Mouse (Mus musculus): ENCODE data around the gene Mark3.

DNA sequence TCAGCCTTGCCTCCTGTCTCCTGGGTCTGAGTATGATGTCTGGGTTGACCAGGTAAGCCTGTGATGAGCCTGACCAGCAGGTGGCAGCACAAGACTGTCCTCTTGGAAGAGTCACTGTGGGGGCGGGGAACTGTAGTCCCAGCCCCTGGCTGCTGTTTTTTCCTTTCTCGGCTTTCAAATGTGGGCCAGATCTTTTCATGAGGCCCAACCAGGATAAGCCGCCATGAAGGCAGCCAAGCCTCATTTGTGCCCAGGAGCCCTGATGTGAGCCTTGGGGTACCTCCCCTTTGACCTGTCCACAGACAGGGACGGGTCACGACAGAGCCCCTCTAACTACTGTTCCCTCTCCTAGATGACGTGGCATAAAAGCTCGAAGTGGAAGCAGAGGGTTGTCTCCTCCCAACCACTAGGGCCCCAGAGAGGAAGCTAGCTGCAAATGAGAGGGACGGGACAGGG is 94.2 kb downstream of the Mark3 start:
- TF ChIP-seq ZC3H11A (IDR thresholded peaks at IDR 0.05; ENCODE audit: borderline replicate concordance, low read depth, low read length) (0 out of 2 replicates have a peak, but pooled peaks have one; percentile 43), ZNF384 (IDR thresholded peaks at IDR 0.05; ENCODE audit: low read depth, low read length) (0 out of 2 replicates have a peak, but pooled peaks have one; percentile 40)
